Comparison of ENCODE assay signal across 9 mouse cellular contexts in the genomic region with DNA sequence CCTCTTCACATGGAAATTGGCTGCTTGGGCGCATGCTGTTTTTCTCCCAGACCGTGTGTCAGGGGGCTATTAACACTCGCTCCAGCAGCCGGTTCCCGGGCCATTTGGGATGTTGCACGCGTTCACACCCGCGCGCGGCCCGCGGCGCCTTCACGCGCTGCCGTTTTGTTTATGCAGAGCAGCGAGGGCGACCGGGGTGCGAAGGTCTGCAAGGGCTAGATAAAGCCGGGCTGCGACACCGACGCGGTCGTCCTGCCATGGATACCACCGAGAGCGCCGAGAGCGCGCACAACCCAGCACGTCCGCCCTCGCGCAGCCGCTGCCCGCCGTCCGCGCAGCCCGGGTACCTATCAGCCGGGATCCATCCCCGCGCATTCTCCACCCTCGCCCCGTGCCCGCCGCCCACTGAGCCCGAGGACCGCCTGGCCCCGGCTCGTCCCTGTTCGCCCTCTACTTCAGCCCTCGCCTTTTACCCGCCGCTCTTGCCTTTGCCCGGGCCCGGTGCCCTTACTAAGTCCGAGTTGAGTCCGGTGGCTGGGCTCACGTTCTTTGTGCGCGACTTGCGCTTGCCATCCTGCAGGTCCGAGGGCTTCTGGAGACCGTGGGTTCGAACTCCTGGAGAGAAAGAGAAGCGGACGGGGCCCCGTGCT. TPM values are rescaled to one million over a fixed set of nuclear protein-coding genes. Genes with fewer than 3 reads are reported as not detected.
DNase-seq lines count a peak whose midpoint lies in the region; ATAC-seq lines count a peak whose summit lies in the region.
"Had no signal": no experiment of that assay in that cellular context is flagged by ENCODE, and none has a peak within 500 bp of the region (broad histone marks: within the 10 kb centered on the region; RNA-seq: fewer than 3 reads in every experiment).

A gene (plus strand): TSS at position 250 of the 650 bp plus-strand sequence.

- H3K9me3 ChIP-seq in lung, embryonic 16.5 days (ENCODE audit: control insufficient read depth, low read length), result no peaks in the 10 kb centered on the region
- H3K9me3 ChIP-seq in neural tube, embryonic 11.5 days (ENCODE audit: control insufficient read depth, low read length), result no peaks in the 10 kb centered on the region

- ATAC-seq in lung, embryonic 16.5 days (ENCODE audit: low read depth), result no peak
- ATAC-seq in granulocyte monocyte progenitor cell, adult 5-6 weeks (replicated peaks; ENCODE audit: poor library complexity, severe bottlenecking), result peak; percentile 77
- peak; percentile 86 for ATAC-seq in neural tube, embryonic 11.5 days (ENCODE audit: insufficient read depth, low FRiP score, low TSS enrichment)
- no peak for ATAC-seq in activated CD4-positive, CD25-positive, alpha-beta regulatory T cell, adult 4 months

- peak within 1 kb of the TSS; percentile 39; the same call in 1 of the 2 replicates for H3K9ac ChIP-seq in lung, embryonic 16.5 days (ENCODE audit: low read length)
- H3K9ac ChIP-seq in neural tube, embryonic 11.5 days (ENCODE audit: low read length), result peak within 1 kb of the TSS; percentile 53

- no peaks in the 10 kb centered on the region for H3K36me3 ChIP-seq in lung, embryonic 16.5 days (ENCODE audit: control insufficient read depth, insufficient read depth, low read length)
- no peaks in the 10 kb centered on the region for H3K36me3 ChIP-seq in neural tube, embryonic 11.5 days (ENCODE audit: control insufficient read depth, insufficient read depth, low read length)

- peak within 1 kb of the TSS; percentile 50 for H3K4me3 ChIP-seq in lung, embryonic 16.5 days (ENCODE audit: low read length)
- peak within 1 kb of the TSS; percentile 43 for H3K4me3 ChIP-seq in neural tube, embryonic 11.5 days (ENCODE audit: low read depth, low read length)

- peak within 1 kb of the TSS; percentile 77 for H3K4me2 ChIP-seq in lung, embryonic 16.5 days (ENCODE audit: low read depth, low read length)
- peak within 1 kb of the TSS; percentile 69 for H3K4me2 ChIP-seq in neural tube, embryonic 11.5 days (ENCODE audit: low read depth)

- peaks cover 30% of the 10 kb centered on the region for H3K27me3 ChIP-seq in lung, embryonic 16.5 days (ENCODE audit: control insufficient read depth, insufficient read depth, low read depth, low read length)
- H3K27me3 ChIP-seq in neural tube, embryonic 11.5 days (ENCODE audit: control insufficient read depth, insufficient read depth, low read length), result peaks cover 4% of the 10 kb centered on the region; the same call in 1 of the 2 replicates

- under 1% methylated on average over 68 of the region's 71 CpGs for WGBS in lung, embryonic 16.5 days
- under 1% methylated on average over 66 of the region's 71 CpGs for WGBS in neural tube, embryonic 11.5 days

- intact Hi-C loops in left cerebral cortex, postnatal 25 days (cut with DNase I), result loop anchor here (1.0 kb wide), 1 partner anchor 135 kb away; a partner anchor contains a TSS

- no peak within 1 kb of the TSS for H3K27ac ChIP-seq in lung, embryonic 16.5 days (ENCODE audit: low read length)
- H3K27ac ChIP-seq in neural tube, embryonic 11.5 days (ENCODE audit: low read depth, low read length), result no peak within 1 kb of the TSS

- DNase-seq in lung, postnatal 14 days, result no peak
- peak; percentile 83 to 84 for DNase-seq in cerebellum, postnatal 25 days
- DNase-seq in left cerebral cortex, postnatal 25 days (ENCODE audit: low spot score in 2 of 2), result peak; percentile 53 to 55
- peak; percentile 59 for DNase-seq in neural tube, embryonic 11.5 days (ENCODE audit: low spot score)
- DNase-seq in spleen, adult 12 weeks (ENCODE audit: low spot score), result no peak

- H3K4me1 ChIP-seq in lung, embryonic 16.5 days (replicated peaks; ENCODE audit: control insufficient read depth, insufficient read depth, low read length), result peaks cover 7% of the 10 kb centered on the region
- H3K4me1 ChIP-seq in neural tube, embryonic 11.5 days (ENCODE audit: control insufficient read depth, insufficient read depth, low read length), result no peaks in the 10 kb centered on the region

RNA-seq across cellular contexts. Expression of the gene that starts here (rescaled TPM):
- polyA plus RNA-seq in lung, embryonic 16.5 days (2015; fragmentation: Nextera tagmentation; extraction: Ambion mirVana), result not detected in 2 replicates
- total RNA-seq in granulocyte monocyte progenitor cell, adult 5-6 weeks (2014; fragmentation: Nextera tagmentation), result not detected in 2 replicates
- not detected in 2 replicates for total RNA-seq in granulocyte monocyte progenitor cell, adult 5-6 weeks (2017)
- 1 to 10 TPM; 6.9 to 9.2 TPM for total RNA-seq in left cerebral cortex, postnatal 25 days (2021)
- polyA plus RNA-seq in neural tube, embryonic 11.5 days (2014; fragmentation: Nextera tagmentation; extraction: Ambion mirVana), result 0.96 and 2.1 TPM in 2 replicates
- polyA plus RNA-seq in activated CD4-positive, CD25-positive, alpha-beta regulatory T cell, adult 4 months (2017; shearing (Covaris generic)), result not detected
- total RNA-seq: neutrophil, adult 5-6 weeks had no signal

Comparison
In these comparisons a context has a peak if more than half of its experiments do, and no peak if none do; other contexts are left out.
1. RNA of the gene that starts here (total RNA-seq): 6.9 to 9.2 TPM in left cerebral cortex, postnatal 25 days; not detected in granulocyte monocyte progenitor cell, adult 5-6 weeks; every median in the first group is over 4 times any median in the second.
2. Peak in ATAC-seq in granulocyte monocyte progenitor cell, adult 5-6 weeks; RNA of the gene not detected or under 1 TPM.
3. DNase-seq: peak in cerebellum, postnatal 25 days (2 of 2), left cerebral cortex, postnatal 25 days (2 of 2) and neural tube, embryonic 11.5 days (single experiment); none in lung, postnatal 14 days (single experiment) and spleen, adult 12 weeks (single experiment).